Mouse (Mus musculus) bone marrow, adult 2 months (tissue): ENCODE measurements around the gene Zfp882.

Experiments
- CTCF ChIP-seq: fragments of 200-500 bp; IDR thresholded peaks from 2 replicates; pipeline ENCODE4 v1.5.1; 2011; ENCODE audit warnings: low read length, control low read depth; ENCODE audit not compliant: control insufficient read depth, insufficient read depth
- POLR2A ChIP-seq: fragments of 200-500 bp; IDR thresholded peaks from 2 replicates; pipeline ENCODE4 v1.6.1; 2011; ENCODE audit warnings: low read depth, mild to moderate bottlenecking, control low read depth, low read length, borderline replicate concordance; ENCODE audit not compliant: control insufficient read depth

- TF ChIP-seq POLR2A (no peak), CTCF (no peak)
Measured at GRCm38 (mm10) chr8:71907798-71908257, 580 bp upstream of the Zfp882 start.
